Mouse (Mus musculus) embryonic facial prominence, embryonic 12.5 days (tissue): ENCODE data around the gene Nts. TPM values are rescaled to one million over a fixed set of nuclear protein-coding genes. Genes with fewer than 3 reads are reported as not detected.
"Not testable (repeated sequence)": the region's sequence is repeated elsewhere in the genome, so short reads cannot be mapped to it uniquely, and the experiment has no call there.

Source experiments
- ATAC-seq: fragments of 200-750 bp; cut with Nextera tagmentation; 2 replicates; pipeline ENCODE4 v1.8.0; 2017; ENCODE audit not compliant: insufficient number of reproducible peaks, insufficient read depth, low FRiP score, low TSS enrichment
- H3K27ac ChIP-seq: fragments of 300-500 bp; sonication (generic); 2 replicates; pipeline ENCODE4 v1.5.1; 2016; ENCODE audit warnings: mild to moderate bottlenecking
- H3K27me3 ChIP-seq: fragments of 300-500 bp; sonication (generic); 2 replicates; pipeline ENCODE4 v1.6.1; 2016; ENCODE audit warnings: mild to moderate bottlenecking, moderate library complexity
- H3K36me3 ChIP-seq: fragments of 300-500 bp; sonication (generic); 2 replicates; pipeline ENCODE4 v1.6.1; 2016; ENCODE audit warnings: mild to moderate bottlenecking
- H3K4me1 ChIP-seq: fragments of 300-500 bp; sonication (generic); 2 replicates; pipeline ENCODE4 v1.6.1; 2016
- H3K4me2 ChIP-seq: fragments of 300-500 bp; sonication (generic); replicated peaks from 2 replicates; pipeline ENCODE4 v1.6.1; 2016; ENCODE audit warnings: mild to moderate bottlenecking, moderate library complexity
- H3K4me3 ChIP-seq: fragments of 300-500 bp; sonication (generic); 2 replicates; pipeline ENCODE4 v1.5.1; 2016; ENCODE audit warnings: mild to moderate bottlenecking
- H3K9ac ChIP-seq: fragments of 300-500 bp; sonication (generic); 2 replicates; pipeline ENCODE4 v1.6.1; 2016; ENCODE audit warnings: mild to moderate bottlenecking, moderate library complexity
- H3K9me3 ChIP-seq: fragments of 300-500 bp; sonication (generic); 2 replicates; pipeline ENCODE4 v1.6.1; 2016; ENCODE audit warnings: mild to moderate bottlenecking, moderate library complexity
- WGBS: fragments of 180-500 bp; shearing (Covaris S2); methylation state at CpG from one replicate; pipeline ENCODE4 v1.1.7; 2016; 5-methylcytosine and 5-hydroxymethylcytosine counted together
- polyA plus RNA-seq: library from polyadenylated mRNA; unstranded; fragments of >200 nt; fragmentation: Nextera tagmentation; extraction: Ambion mirVana; gene quantifications from 2 replicates; pipeline ENCODE4 v1.2.1, GENCODE M21; 2016

Nts gene
- polyA plus RNA-seq, 1 experiment from 2014 or later: 4.5 TPM

GRCm38 (mm10) chr10:102435467-102435866, 54.8 kb downstream of the Nts start:
- H3K27ac ChIP-seq, H3K9me3 ChIP-seq, ATAC-seq, H3K4me1 ChIP-seq, H3K27me3 ChIP-seq, H3K9ac ChIP-seq, H3K4me3 ChIP-seq, H3K36me3 ChIP-seq: not testable (repeated sequence)
- H3K4me2 ChIP-seq: peak overlapping the region; percentile 37
- WGBS: 35% methylated on average over 6 of the region's 6 CpGs

- H3K27me3 ChIP-seq, H3K9me3 ChIP-seq, H3K4me1 ChIP-seq, ATAC-seq, H3K27ac ChIP-seq, H3K9ac ChIP-seq, H3K4me3 ChIP-seq, H3K36me3 ChIP-seq: not testable (repeated sequence)
- H3K4me2 ChIP-seq: peak overlapping the region; percentile 37; the same call in 1 of the 2 replicates
- 4% methylated on average over 6 of the region's 7 CpGs for WGBS
Observed at GRCm38 (mm10) chr10:102435048-102435447, 55.2 kb downstream of the Nts start.

Other genes with a start within 250 kb of the Nts start
- gene Rassf9, start 21.7 kb upstream of the Nts start, polyA plus RNA-seq: 1.8 and 2.1 TPM in 2 replicates